Mouse (Mus musculus) monocyte, adult 2 months (primary cell): ENCODE results near the gene Hoxd13.

Source experiments
- DNase-seq, 2 experiments: peaks; one replicate each; pipeline ENCODE4 v3.0.0; 2022; ENCODE audit warnings: low spot score in 2 of 2, low read depth in 1 of 2

Hoxd13 gene

GRCm38 (mm10) chr2:74678891-74679595 lies 10.9 kb downstream of the Hoxd13 start, which contains the start of gene Hoxd11:
Hoxd11 (plus strand) TSS chr2:74679557.
- DNase-seq = no peak

DNA sequence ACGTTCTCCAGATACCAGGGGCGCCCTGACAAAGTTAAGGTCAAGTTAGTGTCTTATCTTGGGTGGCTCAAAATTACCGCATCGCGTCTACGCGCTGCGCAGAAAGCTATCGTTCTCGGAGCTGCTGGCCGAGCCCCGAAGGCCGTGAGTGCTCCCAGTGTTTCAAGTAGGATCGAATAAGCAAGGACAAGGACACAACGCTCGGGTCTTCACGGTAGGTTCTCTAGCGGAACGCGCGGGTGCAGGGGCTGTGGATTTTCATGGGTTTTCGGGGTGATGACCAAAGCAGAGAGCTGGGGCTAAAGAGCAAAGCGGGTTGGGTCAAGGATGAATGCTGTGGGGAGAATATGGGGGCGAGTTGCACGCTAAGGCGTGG lies 11.5 kb downstream of the Hoxd13 start:
- DNase-seq = no peak

DNA sequence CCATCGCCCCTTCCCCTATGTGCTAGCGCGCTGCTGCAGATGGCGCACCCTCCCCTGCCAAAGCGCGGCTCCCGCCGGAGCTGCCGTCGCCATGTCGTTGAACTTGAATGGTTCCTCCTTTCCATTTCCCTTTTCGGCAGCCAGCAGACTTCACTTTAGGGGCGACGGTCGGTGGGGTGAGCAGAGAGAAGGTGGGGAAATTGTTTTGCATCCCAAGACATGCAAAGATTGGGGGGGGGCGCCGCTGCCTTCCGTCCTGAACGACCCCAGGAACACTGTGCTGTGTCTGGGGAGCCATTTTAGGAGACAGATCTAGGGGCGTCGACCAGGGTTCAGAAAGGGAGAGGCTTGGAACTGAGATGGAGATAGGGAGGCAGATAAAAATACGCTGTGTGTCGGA lies 11.9 kb downstream of the Hoxd13 start:
- DNase-seq = no peak

DNA sequence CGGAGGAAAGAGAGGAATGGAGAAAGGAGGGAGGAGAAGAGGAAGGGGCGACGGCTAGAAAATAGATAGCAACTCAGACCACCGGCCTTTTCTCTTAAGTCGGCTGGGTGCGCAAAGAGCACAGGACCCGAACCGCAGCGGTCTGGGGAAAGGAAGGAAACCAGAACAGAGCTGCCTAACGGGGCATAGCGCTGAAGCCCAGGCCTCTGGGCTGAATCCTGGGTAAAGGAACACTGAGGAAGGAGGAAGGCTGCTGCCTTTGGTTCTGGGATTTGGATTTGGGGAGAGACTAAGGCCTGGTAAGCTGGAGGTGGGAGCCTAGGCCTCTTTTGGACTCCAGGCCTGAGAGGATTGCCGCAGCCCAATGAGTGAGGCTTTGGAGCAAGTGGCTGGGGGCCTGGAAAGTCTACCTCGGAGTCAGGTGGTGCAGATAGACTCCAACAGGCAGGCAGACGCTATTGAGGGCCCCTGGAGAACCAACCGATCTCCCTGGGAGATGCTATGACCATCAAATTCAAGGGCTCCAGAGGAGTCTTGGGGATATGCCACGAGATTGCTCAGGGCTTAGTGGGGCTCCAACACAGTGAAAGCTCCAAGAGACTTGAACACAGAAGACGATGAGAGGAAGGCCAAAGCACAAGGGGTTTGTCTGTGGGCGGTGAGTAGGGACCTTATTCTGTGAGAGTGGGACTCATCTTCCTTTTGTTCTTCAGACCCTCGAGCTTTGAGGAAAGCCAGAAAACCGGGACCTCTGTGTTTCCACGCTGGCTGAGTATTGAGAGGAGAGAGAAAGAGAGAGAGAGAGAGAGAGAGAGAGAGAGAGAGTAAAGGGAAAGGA lies 12.7 kb downstream of the Hoxd13 start:
- DNase-seq = no peak

- no peak for DNase-seq
Measured at GRCm38 (mm10) chr2:74681594-74682531, 13.8 kb downstream of the Hoxd13 start.

- no peak for DNase-seq
Measured at GRCm38 (mm10) chr2:74682796-74683195, 14.7 kb downstream of the Hoxd13 start.

DNA sequence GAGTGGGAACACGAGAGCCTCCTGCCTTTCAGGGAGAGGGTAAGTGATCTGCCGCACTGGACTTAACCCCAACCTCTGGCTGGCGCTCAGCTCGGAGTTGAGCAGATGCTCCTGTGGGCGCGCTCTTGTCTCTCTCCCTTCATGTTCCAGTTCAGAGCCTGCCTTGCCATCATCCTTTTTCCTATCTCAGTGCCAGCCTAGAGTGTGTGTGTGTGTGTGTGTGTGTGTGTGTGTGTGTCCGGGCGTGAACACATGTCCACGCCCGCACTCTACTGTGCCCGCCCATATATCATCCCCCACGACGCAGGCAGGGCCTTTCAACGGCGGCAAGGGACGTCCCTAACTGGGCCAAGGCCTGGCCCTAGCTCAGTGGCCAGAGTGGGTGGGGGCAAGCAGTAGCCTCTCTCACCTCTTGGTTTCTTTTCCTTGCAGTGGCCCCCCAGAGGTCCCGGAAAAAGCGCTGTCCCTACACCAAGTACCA lies 15.4 kb downstream of the Hoxd13 start:
- DNase-seq = no peak

- no peak for DNase-seq
Measured at GRCm38 (mm10) chr2:74684106-74684505, 16.0 kb downstream of the Hoxd13 start.

GRCm38 (mm10) chr2:74685059-74685603 lies 17.0 kb downstream of the Hoxd13 start:
- no peak for DNase-seq

DNA sequence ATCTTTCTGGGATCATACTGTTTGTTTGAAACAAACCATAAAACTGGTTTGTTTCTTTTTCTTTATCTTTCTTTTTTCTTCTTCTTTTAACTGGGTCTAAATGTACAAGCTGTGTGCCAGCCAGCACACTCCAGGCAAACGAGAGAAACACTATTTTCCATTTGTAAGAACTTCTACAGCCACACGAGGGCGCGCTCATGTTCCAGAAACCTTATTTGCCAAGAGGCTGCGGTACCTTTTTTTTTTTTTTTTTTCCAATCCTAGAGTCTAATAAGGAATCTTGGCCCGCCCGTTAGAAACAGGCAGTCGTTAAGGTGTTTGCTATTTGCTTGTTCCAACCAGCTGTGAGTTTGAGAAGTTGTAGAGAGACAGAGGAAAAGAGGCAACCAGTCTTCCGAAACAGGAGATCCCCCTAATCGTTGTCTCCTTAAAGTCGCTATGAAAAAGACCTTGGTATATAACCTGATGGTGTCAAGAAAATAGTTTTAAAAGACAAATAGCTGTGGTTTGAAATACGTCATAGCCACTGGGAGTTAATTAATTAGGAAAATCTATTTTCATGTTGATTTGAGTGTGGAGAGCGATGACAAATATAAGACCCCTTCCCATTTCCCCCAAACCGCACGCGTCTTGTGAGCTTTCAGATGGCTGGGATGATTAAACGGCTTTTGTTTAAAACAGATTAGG lies 18.3 kb downstream of the Hoxd13 start:
- no peak for DNase-seq

DNA sequence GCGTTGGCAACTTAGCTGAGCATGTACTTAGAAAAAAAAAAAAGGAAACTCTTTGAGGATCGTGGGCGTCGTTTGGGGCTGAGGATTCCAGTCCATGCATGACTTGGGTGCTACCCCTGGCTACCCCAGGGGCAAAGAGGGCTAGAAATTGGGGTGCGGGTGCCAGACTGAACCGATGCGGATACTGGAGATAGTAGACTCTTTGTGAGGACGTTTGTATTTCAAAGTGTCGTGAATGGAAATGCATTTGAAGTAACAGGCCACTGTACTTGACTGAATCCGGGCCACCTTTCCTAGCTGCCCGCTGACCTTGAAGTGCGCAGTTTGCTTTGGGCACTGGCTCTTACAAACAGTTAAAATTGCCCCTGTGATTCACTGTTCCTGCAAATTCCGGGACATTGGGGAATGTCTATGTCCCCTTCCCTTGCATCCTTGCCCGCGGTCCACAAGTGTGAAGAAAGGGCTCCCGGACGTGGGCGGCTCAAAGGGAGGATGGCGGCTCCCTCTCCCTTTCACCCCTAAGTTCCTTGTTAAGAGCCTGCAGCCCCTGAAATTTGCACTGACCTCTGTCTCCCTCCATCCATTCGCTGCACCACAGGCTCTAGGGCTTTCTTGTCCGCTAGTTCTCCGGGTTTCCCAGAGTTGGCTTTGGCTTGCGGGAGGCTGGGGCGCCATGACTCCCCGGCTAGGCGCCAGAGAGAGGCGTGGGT lies 19.0 kb downstream of the Hoxd13 start:
- DNase-seq = no peak

GRCm38 (mm10) chr2:74687698-74688555 lies 19.8 kb downstream of the Hoxd13 start:
- no peak for DNase-seq

DNA sequence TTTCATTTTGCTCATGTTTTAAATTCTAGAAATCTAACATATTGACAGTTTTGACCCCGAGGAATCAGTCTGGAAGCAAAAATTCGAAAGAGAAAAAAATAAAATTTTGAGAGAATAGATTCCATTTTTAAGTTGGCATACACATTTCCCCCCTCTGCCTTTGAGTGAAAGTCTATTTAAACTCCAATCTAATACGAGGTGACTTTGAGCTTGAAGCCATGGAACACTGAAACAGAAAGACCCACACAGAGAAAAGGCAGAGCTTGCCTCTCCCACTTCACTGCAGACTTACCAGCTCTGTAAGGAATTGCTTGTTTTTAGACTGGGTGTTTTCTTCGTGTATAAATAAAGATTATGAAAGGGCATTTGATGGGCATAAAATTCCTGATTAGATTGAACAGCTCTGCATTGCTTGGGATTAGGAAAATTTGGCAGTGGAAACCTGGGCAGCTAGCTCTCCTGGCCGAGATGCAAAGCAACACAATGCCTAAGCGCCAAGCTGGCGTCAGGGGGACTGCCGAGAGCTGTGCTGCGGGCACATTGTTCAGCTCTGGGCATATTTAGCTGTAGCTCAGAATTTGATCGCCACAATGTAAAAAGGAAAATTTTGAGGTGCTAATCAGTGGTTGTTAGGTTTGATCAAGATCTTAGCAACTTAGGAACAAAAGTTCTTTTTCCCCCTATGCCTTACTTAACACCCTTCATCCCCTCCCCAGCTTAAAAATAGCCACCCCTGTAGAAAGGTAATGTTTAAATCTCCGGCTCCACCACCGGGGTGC lies 20.9 kb downstream of the Hoxd13 start:
- no peak for DNase-seq

GRCm38 (mm10) chr2:74689574-74690337 lies 21.6 kb downstream of the Hoxd13 start:
- DNase-seq = no peak

DNA sequence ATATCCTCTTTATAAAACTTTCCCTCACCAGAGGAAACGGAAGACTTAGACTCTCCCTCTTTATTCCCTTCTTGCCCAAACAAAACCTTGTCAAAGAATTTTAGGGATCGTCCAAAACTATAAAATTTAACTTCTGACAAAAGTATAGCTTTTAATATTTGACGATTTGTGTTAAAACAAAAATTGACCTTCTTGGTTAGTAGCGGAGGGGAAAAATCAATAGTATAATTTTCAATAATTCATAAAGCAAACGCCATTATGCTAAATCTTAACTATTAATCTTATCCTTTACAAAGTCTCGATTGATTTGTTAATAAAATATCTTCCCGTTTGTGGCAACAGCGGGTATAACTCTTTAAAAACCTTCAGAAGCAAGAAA lies 22.2 kb downstream of the Hoxd13 start:
- no peak for DNase-seq

GRCm38 (mm10) chr2:74691022-74691951 lies 23.2 kb downstream of the Hoxd13 start, which contains the start of gene Hoxd10:
Hoxd10 (plus strand) TSS chr2:74691924.
- no peak for DNase-seq
